Mouse (Mus musculus) bone marrow macrophage, adult 2 months (primary cell): ENCODE measurements at regions not wholly inside any gene's neighbourhood (a gene's known extent, or its start where the extent isn't known, plus 50 kb on each side); places are given as distances from the start of the nearest gene placed in this dataset.

Experiments
- CTCF ChIP-seq: IDR thresholded peaks from 2 replicates; pipeline ENCODE4 v1.5.1; 2012; ENCODE audit warnings: low read depth, mild to moderate bottlenecking, low read length, moderate library complexity
- POLR2A ChIP-seq: IDR thresholded peaks from 2 replicates; pipeline ENCODE4 v1.6.1; 2012; ENCODE audit warnings: mild to moderate bottlenecking, low read depth, low read length, borderline replicate concordance

GRCm38 (mm10) chr8:37227091-37227490 is 233.7 kb downstream of the AI429214 start:
- TF ChIP-seq CTCF (no peak), POLR2A (no peak)
